Mouse (Mus musculus): ENCODE data around the gene Myh2. TPM values are rescaled to one million over a fixed set of nuclear protein-coding genes. Genes with fewer than 3 reads are reported as not detected.

The Myh2 gene
- not detected in 2 replicates for polyA plus RNA-seq (2012; rRNA removed; ENCODE audit: low replicate concordance)

DNA sequence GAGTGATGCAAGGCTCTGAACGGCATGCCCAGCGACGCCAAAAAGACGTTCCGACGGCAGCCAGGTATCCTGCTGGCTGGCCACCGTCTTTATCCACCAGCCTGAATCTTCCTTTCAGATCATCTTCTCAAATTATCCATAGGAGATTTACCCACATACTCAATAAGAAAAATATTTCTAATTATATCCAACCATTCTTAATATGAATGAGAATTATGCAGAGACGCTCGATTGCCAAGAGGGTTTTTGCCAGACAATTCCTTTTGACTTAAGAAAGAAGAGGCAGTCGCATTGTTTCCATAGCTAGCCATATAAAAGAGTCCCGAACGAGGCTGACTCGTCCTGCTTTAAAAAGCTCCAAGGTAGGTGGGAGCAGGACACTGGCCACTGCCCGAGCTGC lies at the start of gene Myh2:
Myh2 (plus strand) TSS at position 301 of the 400 bp plus-strand sequence.

DNA sequence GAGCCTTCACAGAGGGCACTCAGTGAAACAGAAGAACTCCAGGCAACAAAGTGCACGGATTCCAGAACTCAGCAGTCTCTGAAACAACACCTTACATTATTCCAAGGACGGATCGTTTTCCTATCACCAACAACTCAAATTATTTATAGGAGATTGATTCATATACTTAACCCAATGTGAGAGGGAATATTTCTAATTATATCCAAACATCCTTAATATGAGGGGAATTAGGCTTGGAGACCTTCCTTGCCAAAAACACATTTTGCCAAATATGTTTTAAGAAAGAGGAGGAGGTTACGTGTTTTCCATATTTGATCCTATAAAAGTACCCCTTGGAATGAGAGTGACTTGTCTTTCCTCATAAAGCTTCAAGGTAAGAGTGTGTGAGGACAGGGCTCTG lies 28.9 kb downstream of the Myh2 start, which contains the start of gene Myh1:
Myh1 (plus strand) TSS at position 301 of the 400 bp plus-strand sequence.

DNA sequence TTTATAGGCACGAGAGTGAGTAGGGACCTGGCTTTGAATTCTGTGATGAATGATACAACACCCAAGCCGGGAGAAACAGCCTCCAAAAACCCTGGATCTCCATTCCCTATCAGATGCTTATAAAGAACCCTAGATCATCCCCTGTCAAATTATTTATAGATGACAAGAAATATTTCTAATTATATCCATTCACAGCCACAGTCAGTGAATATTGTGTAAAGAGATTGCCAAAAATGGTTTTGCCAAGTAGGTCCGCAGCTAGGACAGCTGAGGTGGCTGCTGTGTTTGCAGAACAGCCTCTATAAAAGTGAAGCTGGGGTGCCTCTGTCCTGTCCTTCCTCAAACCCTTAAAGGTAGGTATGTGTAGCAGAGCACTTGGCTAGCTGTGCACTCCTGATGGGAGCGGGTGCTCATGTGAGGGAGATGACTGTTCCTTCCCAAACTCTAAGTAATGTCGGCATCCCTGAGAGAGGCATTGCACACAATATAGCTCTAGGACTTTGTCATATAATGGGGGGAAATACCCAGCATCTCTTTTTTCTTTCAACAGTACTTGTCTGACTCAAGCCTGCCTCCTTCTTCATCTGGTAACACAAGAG lies 66.8 kb downstream of the Myh2 start, which contains the start of gene Myh4:
Myh4 (plus strand) TSS at position 549 of the 599 bp plus-strand sequence.

Other genes starting within 250 kb of the Myh2 start
- 69.6 and 148 TPM in 2 replicates for gene Tmem238l, start 214.4 kb upstream of the Myh2 start, polyA plus RNA-seq (2012; rRNA removed; ENCODE audit: low replicate concordance)
- 2.7 and 2.9 TPM in 2 replicates for gene Tmem220, start 145.9 kb upstream of the Myh2 start, polyA plus RNA-seq (2012; rRNA removed; ENCODE audit: low replicate concordance)
- gene Adprm, start 118.4 kb upstream of the Myh2 start, polyA plus RNA-seq (2012; rRNA removed; ENCODE audit: low replicate concordance), result 5.8 and 9.4 TPM in 2 replicates
- gene Sco1, start 118.4 kb upstream of the Myh2 start, polyA plus RNA-seq (2012; rRNA removed; ENCODE audit: low replicate concordance), result 8.1 and 10.3 TPM in 2 replicates
- 0.01 TPM in 1 of 2 replicates, not detected in the other for gene Myh3, start 92.7 kb upstream of the Myh2 start, polyA plus RNA-seq (2012; rRNA removed; ENCODE audit: low replicate concordance)
- not detected in 2 replicates for gene Myh1, start 29.0 kb downstream of the Myh2 start, polyA plus RNA-seq (2012; rRNA removed; ENCODE audit: low replicate concordance)
- not detected in 2 replicates for gene Myh4, start 67.0 kb downstream of the Myh2 start, polyA plus RNA-seq (2012; rRNA removed; ENCODE audit: low replicate concordance)
- gene Myh8, start 106.1 kb downstream of the Myh2 start, polyA plus RNA-seq (2012; rRNA removed; ENCODE audit: low replicate concordance), result not detected in 2 replicates
- gene Myh13, start 150.6 kb downstream of the Myh2 start, polyA plus RNA-seq (2012; rRNA removed; ENCODE audit: low replicate concordance), result not detected in 2 replicates

Data from duodenum, adult 2 months (tissue).